Mouse (Mus musculus) heart, adult 10 weeks (tissue): ENCODE measurements around the gene Olfr739. TPM values are rescaled to one million over a fixed set of nuclear protein-coding genes. Genes with fewer than 3 reads are reported as not detected.

ENCODE experiments used
- polyA plus RNA-seq: library from polyadenylated mRNA; stranded (reverse); fragments of 350-450 nt; fragmentation: Illumina TruSeq; extraction: RNeasy Lipid Tissue Mini Kit (QIAGEN cat#74804); gene quantifications from one replicate; pipeline ENCODE4 v1.2.3, GENCODE M21; 2014; ENCODE audit warnings: low read depth, low replicate concordance

The Olfr739 gene
- not detected for polyA plus RNA-seq

GRCm38 (mm10) chr14:50418326-50418725 is at the start of gene Olfr739:
Gene Olfr739, plus strand, starts transcription at chr14:50418626.

GRCm38 (mm10) chr14:50380863-50381262 is 37.6 kb upstream of the Olfr739 start, which contains the start of gene Olfr736:
Gene Olfr736, plus strand, starts transcription at chr14:50381163.

GRCm38 (mm10) chr14:50407268-50407667 is 11.2 kb upstream of the Olfr739 start, which contains the start of gene Olfr738:
Gene Olfr738, plus strand, starts transcription at chr14:50407568.

GRCm38 (mm10) chr14:50445245-50445644 is 26.8 kb downstream of the Olfr739 start, which contains the start of gene Olfr740:
Gene Olfr740, plus strand, starts transcription at chr14:50445545.

GRCm38 (mm10) chr14:50472438-50472837 is 54.0 kb downstream of the Olfr739 start, which contains the start of gene Olfr741:
Gene Olfr741, plus strand, starts transcription at chr14:50472738.

Other genes with a start within 250 kb of the Olfr739 start
- not detected for gene Olfr730, start 230.4 kb upstream of the Olfr739 start, polyA plus RNA-seq
- gene Olfr731, start 176.8 kb upstream of the Olfr739 start, polyA plus RNA-seq, result not detected
- gene Olfr732, start 134.4 kb upstream of the Olfr739 start, polyA plus RNA-seq, result not detected
- gene Olfr733, start 117.1 kb upstream of the Olfr739 start, polyA plus RNA-seq, result not detected
- not detected for gene Olfr734, start 91.9 kb upstream of the Olfr739 start, polyA plus RNA-seq
- gene Olfr735, start 69.8 kb upstream of the Olfr739 start, polyA plus RNA-seq, result not detected
- gene Tlr11, start 60.7 kb upstream of the Olfr739 start, polyA plus RNA-seq, result not detected
- not detected for gene Olfr736, start 37.5 kb upstream of the Olfr739 start, polyA plus RNA-seq
- not detected for gene Olfr738, start 11.1 kb upstream of the Olfr739 start, polyA plus RNA-seq
- gene Olfr740, start 26.9 kb downstream of the Olfr739 start, polyA plus RNA-seq, result not detected
- not detected for gene Olfr741, start 54.1 kb downstream of the Olfr739 start, polyA plus RNA-seq
- gene Olfr742, start 85.0 kb downstream of the Olfr739 start, polyA plus RNA-seq, result not detected
- gene Olfr743, start 103.2 kb downstream of the Olfr739 start, polyA plus RNA-seq, result not detected
- gene Olfr744, start 196.3 kb downstream of the Olfr739 start, polyA plus RNA-seq, result not detected
- not detected for gene Olfr745, start 220.8 kb downstream of the Olfr739 start, polyA plus RNA-seq
- not detected for gene Olfr746, start 228.5 kb downstream of the Olfr739 start, polyA plus RNA-seq